Mouse (Mus musculus) cerebellum, postnatal 4 days (tissue): ENCODE measurements around the gene Psmb5.
A peak's percentile ranks its signal among the peaks of the same experiment; 100 is the strongest.

ENCODE experiments used
- DNase-seq, 2 experiments: peaks; one replicate each; pipeline ENCODE4 v3.0.0; 2022; ENCODE audit warnings: low spot score in 2 of 2, mixed read lengths in 1 of 2

Gene Psmb5

DNA sequence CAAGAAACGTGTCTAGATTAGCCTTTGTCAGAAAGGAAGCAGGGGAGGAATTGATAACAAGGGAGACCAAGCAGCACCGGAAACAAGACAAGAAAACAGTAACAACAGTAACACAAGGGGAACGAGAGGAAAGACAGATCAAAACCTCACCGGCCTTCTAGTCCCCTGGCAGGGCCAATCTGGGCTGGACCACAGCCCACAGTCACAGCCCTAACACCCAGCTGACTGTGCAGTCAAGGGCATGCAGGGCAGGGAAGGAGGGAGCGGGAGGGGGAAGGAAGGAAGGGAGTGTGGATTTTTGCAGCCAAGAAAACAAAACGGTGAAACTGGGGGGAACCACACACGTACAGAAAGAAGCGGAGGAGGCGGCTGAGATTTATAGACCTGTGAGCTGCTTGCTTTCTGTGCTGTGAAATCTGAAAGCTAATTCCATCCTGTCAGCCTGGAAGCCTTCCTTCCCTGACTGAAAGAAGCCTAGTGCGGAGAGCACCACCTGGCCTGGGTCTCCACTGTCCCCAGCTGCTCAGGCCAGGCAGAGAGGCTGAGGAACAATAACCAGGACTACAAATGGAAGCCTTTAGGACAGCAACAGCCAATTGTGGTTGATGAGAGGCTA, 25.4 kb downstream of the Psmb5 start:
- no peak for DNase-seq

DNA sequence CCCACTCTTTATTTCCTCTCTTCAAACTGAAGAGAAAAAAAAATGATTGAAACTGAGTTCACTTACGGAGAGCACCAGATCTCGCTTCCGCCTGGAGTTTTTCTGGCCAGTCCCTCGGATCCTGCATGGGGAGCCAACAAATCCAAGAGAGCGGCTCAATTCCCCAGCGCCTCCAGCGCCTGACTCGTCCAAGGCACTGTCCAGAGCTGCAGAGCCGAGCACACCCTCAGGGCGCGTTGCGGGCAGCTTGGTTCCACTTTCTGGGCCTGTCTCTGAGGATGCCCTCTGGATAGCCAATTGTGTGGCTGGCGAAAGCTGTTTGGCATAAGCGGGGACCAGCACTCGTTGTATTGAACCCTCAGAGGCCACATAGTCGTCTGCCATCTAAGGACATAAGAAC, 26.8 kb downstream of the Psmb5 start:
- no peak for DNase-seq

DNA sequence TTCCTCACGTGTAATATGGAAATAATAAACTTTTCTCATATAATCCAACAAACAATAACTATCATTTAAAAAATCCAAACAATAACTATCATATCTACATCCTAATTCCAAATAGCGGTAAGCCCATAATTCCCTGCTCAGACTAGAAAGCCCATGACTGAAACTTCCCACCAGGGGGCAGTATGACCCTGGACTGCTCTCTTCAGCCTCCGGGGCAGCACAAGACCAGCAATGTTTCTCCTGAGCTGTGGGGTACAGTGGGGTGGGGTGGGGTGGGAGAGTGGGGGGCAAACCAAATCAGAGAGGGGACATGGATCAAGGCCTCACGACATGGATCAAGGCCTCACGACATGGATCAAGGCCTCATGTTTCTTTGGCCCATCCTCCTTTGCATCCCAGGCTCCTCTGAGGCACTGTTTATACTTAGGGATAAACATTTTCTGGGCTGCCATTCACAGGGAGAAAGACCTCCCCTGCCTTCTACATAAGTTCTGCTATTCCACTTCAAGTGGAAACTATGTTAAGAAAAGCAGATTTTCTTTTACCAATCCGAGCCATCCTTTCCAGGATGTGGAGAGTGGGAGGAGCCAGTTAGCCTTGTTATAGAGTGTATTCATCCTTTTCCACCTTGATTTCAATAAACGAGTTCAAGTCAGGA, 34.0 kb downstream of the Psmb5 start:
- peak in 1 of 2 experiments; percentile 67 for DNase-seq

DNA sequence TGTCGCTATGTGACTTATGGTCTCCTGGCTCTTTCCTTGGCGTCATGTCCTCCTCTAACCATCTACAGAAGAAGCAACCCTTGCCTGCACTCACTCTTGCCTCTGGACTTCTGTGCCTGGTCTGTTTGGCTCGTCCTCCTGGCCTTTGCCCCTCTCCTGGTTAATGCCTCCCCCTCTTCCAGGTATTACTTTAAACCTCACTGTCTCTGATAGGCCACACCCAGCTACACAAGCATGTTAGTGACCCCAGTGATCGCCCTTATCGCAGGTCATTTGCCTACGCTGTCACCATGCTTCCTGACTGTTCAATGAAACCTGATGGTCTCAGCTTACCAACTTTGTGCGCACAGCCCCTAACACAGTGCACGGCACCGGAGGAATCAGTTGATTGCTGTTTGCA, 35.3 kb downstream of the Psmb5 start:
- DNase-seq, result no peak

DNA sequence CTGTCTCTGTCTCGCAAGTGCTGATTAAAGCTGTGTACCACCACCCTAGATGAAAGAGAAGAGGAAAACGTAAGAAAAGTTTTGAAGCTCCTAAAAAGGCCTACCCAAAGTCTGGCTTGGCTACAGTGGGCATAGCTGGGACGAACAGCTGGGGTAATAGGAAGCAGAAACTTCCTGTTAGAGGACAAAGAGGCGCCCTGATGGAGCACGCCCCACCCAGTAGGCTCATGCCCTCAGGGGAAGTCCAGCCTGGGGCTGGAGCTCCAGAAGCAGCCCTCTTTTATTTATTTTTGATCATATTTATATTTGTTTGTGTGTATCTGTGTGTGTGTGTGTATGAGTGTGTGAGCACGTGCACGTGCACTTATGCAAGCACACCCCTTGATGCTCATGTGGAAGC, 38.2 kb downstream of the Psmb5 start:
- DNase-seq, result no peak

DNA sequence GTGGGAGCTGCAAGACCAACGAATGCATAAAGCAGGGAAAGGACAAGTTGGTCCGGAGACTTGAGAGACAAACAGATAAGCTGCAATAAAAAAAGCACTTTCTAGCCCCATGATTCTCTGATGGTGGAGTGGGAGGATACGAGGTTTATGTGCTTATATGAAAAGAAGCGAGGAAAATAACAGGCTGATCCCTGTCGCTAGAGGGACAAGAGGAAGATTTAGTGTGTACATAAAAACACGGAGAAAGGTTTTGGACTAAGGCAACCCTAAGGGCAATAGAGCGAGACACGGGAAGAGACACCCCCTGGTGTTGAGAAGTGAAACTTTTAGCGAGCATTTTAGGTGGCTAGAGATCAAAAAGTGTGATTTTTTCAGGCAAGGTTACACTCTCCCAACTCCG, 39.8 kb downstream of the Psmb5 start:
- DNase-seq, result no peak

DNA sequence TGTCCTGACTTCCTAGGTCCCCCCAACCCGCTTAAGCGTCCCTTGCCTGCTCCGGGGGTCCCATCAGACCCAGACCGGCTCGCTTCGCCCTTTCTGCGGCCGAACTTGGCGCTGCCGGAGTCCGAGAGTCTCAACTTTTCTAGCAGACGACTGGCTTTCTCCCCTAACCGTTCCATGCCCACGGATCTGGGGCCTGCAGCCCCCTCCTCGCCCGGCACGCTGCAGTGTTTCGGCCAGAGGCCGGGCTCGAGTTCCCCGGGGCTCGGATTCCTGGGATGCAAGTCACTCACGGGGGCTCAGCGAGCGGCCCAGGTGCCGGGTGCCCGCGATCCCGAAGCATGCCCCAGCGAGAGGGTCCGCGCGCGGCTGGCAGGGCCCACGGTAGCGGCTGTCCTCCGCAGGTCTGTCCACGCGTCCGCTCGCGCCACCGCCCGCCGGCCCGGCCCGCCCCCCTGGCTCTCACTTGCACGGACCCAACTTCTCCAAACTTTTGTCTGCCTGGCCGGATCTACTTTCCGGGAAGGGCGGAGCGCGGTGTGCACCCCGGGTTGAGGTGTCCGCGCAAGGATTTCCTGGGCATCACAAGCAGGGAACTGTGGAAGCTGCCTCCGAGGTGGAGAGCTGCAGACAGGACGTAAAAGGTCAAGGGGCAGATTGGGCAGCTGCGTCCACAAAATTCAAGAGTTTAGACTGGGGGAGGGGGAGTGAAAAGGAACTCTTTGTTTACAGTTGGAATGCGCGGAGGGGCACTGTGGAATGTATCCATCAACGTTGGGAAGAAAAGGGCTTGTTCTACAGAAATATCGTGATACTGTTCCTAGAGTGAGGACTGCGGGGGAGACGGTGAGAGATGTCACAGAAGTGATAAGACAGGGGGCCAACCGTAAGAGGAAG, 40.5 kb downstream of the Psmb5 start, which contains the start of gene Ajuba:
TSS of gene Ajuba (minus strand) at position 470 of the 894 bp plus-strand sequence.
- peak in 1 of 2 experiments; percentile 70 for DNase-seq

DNA sequence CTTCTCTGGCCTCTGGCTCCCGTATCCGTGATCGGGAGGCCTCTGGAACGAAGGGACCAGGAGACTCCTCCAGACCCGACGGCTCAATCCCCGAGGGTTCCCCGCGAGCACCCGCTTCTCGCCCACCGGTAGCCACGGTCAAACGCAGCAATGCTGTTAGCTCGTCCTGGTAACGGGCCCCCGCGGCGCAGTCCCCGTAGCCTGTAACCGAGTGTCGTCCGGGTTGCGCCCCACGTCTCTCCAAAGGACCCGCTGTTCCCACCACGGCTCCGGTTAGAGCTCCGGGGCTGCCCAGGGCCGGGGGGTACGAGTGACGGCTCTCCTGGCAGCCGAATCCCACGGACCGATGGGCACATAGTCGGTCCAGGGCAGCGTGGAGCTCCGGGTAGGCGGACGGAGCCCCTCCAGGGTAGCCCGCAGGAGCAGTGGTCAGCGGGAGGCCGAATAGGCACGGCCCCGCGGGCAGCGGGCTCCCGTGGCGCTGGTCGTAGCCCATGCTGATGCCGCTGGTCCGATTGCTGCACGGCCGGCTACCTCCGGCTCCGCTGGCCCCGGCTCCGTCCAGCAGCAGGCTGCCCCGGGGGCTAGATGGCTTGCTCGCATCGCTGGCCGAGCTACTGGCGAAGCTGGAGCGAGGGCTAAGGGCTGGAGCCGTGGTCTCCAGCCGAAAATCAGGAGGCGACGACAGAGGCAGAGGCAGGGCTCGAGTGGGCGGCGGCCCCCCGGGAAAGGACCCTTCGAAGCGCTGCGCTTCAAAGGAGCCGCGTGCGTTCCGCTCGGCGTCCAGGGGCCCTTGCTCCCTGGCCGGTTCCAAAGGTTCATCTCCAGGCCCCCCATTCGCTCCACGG, 41.4 kb downstream of the Psmb5 start:
- DNase-seq, result no peak

DNA sequence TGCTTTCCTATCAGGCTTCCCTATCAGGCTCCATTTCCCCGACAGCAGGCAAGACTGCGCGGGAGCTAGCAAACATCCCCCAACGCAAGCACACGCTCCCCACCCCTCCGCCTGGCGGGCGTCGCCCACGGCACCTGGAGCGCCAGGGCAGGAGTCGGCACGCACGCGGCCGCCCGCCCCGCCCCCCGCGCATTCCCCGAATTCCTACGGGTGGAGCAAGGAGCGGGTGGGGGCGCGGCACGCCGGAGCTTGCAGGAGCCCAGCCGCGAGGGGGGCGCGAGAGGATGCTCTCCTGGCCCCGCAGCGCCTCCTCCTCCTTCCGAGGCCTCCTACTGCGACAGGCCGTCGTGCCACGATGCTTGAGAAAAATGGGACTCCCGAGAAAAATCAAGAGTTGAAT, 42.2 kb downstream of the Psmb5 start:
- DNase-seq, result peak in 1 of 2 experiments; percentile 29

DNA sequence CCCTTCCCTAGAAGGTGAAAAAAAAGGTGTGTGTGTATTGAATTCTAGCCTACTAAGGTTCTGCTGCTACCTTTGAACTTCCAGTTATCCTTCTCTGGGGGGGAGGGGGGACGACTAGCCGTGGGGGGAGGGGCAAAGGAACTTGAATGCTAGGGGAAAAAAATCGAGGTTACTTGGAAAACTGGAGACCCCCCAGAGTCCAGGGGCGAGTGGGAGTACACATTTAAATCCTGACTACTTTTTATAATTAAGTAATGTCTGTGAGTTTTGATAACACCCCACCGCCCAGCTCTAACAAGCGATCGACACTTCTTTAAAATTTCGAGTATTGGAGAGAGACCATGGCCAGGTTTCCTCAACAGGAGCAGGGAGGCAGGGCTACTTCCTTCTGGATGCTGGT, 42.8 kb downstream of the Psmb5 start:
- no peak for DNase-seq

DNA sequence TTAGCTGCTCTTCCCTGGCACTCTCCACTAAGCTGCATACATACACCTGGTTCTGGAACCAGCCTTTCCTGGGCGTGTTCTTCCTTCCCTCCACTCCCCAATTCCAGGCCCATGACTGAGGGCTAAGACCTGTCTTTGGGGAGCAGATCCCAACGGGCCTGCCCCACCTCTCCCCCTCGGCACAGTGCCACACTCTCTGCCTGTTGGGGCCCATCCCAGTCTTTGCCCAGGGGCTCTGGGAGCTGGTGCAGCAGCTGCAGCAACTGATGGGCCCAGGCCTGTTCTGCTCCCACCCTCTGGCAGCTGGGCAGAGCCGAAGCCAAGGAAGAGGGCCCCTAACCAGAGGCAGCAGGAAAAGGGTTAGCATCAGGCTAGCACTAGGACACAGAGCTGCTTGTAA, 43.6 kb downstream of the Psmb5 start:
- DNase-seq, result no peak

DNA sequence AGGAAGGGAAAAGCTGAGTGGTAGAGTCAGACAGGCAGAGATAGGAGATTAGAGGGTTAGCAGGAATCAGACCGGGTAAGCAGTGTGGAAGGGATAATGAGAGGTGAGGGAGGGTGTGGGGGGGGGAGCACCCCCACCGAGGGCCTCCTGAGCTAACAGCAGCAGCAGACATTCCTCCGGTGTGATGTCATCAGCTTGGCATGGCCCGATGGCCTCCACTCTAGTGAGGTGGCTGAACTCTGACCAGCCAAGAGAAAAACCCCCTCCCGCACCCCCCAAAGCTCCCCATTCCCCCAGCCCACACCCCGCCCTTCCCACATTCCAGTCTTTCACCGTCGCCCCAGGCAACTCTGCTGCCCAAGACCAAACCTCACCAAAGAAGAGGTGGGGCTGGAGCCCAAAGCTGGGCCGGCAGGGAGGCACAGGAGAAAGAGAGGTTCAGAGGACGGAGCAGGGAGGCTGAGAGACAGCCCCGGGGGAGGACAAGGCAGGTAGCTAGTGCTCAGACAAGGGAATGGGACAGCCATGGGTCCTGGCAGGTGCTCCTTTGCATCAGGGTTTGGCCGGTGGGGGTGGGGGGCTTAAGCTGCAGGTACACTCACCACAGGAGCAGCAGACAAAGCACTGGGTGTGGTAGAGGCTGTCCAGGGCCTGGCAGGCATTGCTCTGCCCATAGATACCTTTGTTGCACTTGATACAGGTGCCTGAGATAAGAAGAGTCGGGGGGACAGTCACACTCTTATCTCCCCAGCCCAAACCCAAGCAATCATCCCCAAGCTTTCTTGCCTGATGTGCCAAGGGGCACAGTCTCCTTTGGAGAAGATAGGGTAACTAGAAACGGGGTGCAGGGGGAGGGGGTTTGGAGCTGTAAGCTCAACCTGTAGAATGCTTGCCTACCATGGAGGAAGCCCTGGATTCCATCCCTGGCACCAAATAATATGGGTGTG, 44.8 kb downstream of the Psmb5 start:
- no peak for DNase-seq

DNA sequence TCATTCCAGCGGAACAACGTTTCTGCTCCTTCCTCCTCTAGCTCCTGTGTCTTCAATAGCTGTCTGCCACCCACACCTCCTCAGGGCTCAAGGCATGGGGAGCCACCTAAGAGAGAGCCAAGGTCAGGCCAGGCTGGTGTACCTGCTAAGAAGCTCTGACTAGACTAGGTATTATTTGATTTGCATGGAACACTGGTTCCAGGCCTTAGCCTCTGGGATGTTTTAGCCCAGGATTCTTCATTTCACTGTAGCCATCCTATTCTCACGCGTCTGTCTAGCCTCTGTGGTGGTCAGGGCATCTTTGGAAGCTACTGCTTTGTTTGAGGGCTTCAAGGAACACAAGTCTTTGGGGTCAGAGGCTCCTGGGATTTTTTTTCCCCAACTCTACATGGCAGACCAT, 45.7 kb downstream of the Psmb5 start:
- DNase-seq, result no peak

DNA sequence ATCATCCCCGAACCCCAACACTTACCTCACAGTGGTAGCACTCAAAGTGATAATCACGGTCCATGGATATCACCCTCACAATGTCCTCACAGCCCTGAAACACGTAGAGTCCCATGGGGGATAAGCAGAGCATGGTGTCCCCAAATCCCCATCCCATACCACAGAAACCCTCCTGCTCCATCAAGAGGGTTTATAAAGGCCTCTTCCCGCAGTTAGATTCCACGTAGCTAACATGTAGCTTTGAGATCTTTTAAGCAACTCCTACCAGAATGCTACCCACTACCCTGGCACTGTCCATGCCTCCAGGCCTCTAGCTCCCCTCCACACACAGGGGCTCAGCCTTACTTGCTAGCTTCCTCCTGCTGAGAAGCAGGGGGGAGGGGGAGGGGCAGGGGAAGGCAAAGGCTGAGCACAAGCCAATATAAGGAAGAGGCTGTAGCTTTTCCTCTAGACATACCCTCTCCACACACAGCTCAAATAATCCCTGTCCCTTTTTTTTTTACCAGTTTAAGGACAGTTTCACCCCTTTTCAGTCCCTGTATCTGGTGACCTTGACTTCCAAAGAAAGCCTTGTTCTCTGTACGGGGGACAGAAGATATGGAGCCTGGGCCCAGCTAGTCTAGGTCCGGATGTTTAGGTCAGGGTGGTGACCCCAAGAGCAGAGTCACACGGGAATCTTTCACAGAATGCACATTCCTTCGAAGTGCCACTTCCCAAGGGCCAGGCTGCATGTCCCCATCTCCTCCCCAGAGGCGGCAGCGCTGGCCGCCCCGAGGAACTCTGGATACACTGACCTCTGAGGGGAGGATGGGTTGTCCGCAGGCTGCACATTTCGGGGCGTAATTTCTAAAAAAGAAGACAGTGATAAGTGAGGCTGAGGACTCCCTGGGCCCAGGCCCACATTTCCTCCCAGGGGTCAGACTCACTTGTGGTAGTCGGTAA, 48.1 kb downstream of the Psmb5 start:
- no peak for DNase-seq

DNA sequence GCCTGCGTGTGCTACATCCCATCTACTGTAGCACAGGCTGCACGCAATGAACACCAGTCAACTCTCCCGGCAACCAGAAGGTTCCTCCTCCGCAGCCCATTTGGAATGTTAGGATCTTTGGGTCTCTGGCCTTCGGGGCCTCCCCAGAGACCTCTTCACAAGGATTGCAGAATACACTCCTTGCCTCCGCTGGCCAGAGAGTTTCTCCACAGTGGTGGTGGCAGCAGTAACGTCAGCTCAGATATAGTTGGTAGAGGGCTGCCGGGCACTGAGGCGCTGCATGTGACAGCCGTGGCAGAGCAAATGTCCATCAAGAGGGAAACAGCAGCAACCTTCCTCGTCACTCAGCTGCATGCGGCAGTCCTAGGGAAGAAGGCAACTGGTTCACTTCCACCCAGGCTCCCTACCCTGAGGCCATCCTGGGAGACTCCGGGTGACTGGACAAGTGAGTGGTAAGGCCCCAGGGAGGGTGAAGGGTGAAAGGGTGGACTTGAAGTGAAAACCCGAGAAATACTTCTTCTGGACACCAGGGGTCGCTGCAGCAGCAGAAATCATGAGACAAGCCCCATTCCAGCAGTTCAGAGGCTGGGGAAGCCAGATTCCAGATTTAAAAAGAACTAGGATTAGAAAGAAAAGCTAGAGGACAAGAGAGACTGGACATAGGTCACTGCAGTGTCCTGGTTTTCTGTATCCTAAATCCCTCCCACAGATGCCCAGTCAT, 49.0 kb downstream of the Psmb5 start:
- DNase-seq, result peak in 1 of 2 experiments; percentile 72
